ENCODE assay signal across 8 mouse cellular contexts in genomic region chr19:46396109-46396508, GRCm38 (mm10). TPM values are rescaled to one million over a fixed set of nuclear protein-coding genes. Genes with fewer than 3 reads are reported as not detected.
DNase-seq lines count a peak whose midpoint lies in the region; ATAC-seq and TF ChIP-seq lines count a peak whose summit lies in the region.

No protein-coding gene starts in this region.

- no peak for DNase-seq in heart, adult 11 months
- DNase-seq in hindbrain, postnatal 0 days (ENCODE audit: low spot score) = no peak
- DNase-seq in retina, postnatal 1 day = no peak
- no peak for DNase-seq in spleen, adult 12 weeks (ENCODE audit: low spot score)
- no peak for DNase-seq in ovary, postnatal 36 days (ENCODE audit: low spot score)

- peak overlapping the region; percentile 75 for H3K4me3 ChIP-seq in heart, embryonic 15.5 days
- peak overlapping the region; percentile 87 for H3K4me3 ChIP-seq in bone marrow macrophage, adult 2 months (ENCODE audit: insufficient read depth, low read length)
- H3K4me3 ChIP-seq in hindbrain, postnatal 0 days (ENCODE audit: low read length) = peak overlapping the region; percentile 74
- H3K4me3 ChIP-seq in midbrain, embryonic 16.5 days (ENCODE audit: low read depth, low read length) = peak overlapping the region; percentile 87

- 0 out of 2 replicates have a peak overlapping the region, but pooled peaks have one; percentile 75 for H3K9ac ChIP-seq in heart, embryonic 15.5 days
- H3K9ac ChIP-seq in hindbrain, postnatal 0 days (replicated peaks; ENCODE audit: low read length) = no peak overlapping the region
- no peak overlapping the region for H3K9ac ChIP-seq in midbrain, embryonic 16.5 days (ENCODE audit: low read depth, low read length)

- H3K9me3 ChIP-seq in heart, embryonic 15.5 days (replicated peaks) = no peaks in the 10 kb centered on the region
- H3K9me3 ChIP-seq in hindbrain, postnatal 0 days (ENCODE audit: low read length) = no peaks in the 10 kb centered on the region
- no peaks in the 10 kb centered on the region for H3K9me3 ChIP-seq in midbrain, embryonic 16.5 days (replicated peaks; ENCODE audit: control insufficient read depth, low read length, poor library complexity, severe bottlenecking)

- TF ChIP-seq POLR2A in bone marrow macrophage, adult 2 months (IDR thresholded peaks at IDR 0.05; ENCODE audit: borderline replicate concordance, low read depth, low read length) = no peak

- no peaks in the 10 kb centered on the region for H3K27me3 ChIP-seq in heart, embryonic 15.5 days
- no peaks in the 10 kb centered on the region for H3K27me3 ChIP-seq in hindbrain, postnatal 0 days (ENCODE audit: insufficient read depth, low read length)
- H3K27me3 ChIP-seq in midbrain, embryonic 16.5 days (ENCODE audit: control insufficient read depth, insufficient read depth, low read depth, low read length) = no peaks in the 10 kb centered on the region

- 9% methylated on average over 8 of the region's 8 CpGs for WGBS in heart, embryonic 15.5 days
- WGBS in hindbrain, postnatal 0 days = 14% methylated on average over 8 of the region's 8 CpGs
- WGBS in midbrain, embryonic 16.5 days = 12% methylated on average over 8 of the region's 8 CpGs

- TF ChIP-seq CTCF in bone marrow macrophage, adult 2 months (IDR thresholded peaks at IDR 0.05; ENCODE audit: low read depth, low read length) = no peak
- TF ChIP-seq CTCF in hindbrain, postnatal 0 days (IDR thresholded peaks at IDR 0.05; ENCODE audit: low read depth) = no peak

- H3K4me2 ChIP-seq in heart, embryonic 15.5 days = peak overlapping the region; percentile 64
- H3K4me2 ChIP-seq in hindbrain, postnatal 0 days (ENCODE audit: low read depth, low read length) = peak overlapping the region; percentile 96
- peak overlapping the region; percentile 64 for H3K4me2 ChIP-seq in midbrain, embryonic 16.5 days (ENCODE audit: low read length)

- peaks cover 51% of the 10 kb centered on the region for H3K4me1 ChIP-seq in heart, embryonic 15.5 days (replicated peaks)
- H3K4me1 ChIP-seq in bone marrow macrophage, adult 2 months (ENCODE audit: control insufficient read depth, insufficient read depth, low read length) = peaks cover 21% of the 10 kb centered on the region
- peaks cover 35% of the 10 kb centered on the region for H3K4me1 ChIP-seq in hindbrain, postnatal 0 days (ENCODE audit: insufficient read depth, low read length)
- peaks cover 47% of the 10 kb centered on the region for H3K4me1 ChIP-seq in midbrain, embryonic 16.5 days (ENCODE audit: control insufficient read depth, insufficient read depth, low read length)

- H3K27ac ChIP-seq in heart, embryonic 15.5 days = peak overlapping the region; percentile 72; the same call in 1 of the 2 replicates
- H3K27ac ChIP-seq in bone marrow macrophage, adult 2 months (ENCODE audit: insufficient read depth, low read depth, low read length) = peak overlapping the region; percentile 25
- peak overlapping the region; percentile 92; the same call in 1 of the 2 replicates for H3K27ac ChIP-seq in hindbrain, postnatal 0 days
- peak overlapping the region; percentile 92; the same call in 1 of the 2 replicates for H3K27ac ChIP-seq in midbrain, embryonic 16.5 days (ENCODE audit: low read length)

- ATAC-seq in heart, embryonic 15.5 days (replicated peaks; ENCODE audit: insufficient number of reproducible peaks, insufficient read depth, low FRiP score, low read depth) = no peak
- no peak for ATAC-seq in hindbrain, postnatal 0 days
- no peak for ATAC-seq in midbrain, embryonic 16.5 days

- peaks cover 3% of the 10 kb centered on the region for H3K36me3 ChIP-seq in heart, embryonic 15.5 days
- H3K36me3 ChIP-seq in hindbrain, postnatal 0 days (ENCODE audit: insufficient read depth, low read length) = no peaks in the 10 kb centered on the region
- H3K36me3 ChIP-seq in midbrain, embryonic 16.5 days (ENCODE audit: control insufficient read depth, insufficient read depth, low read length) = no peaks in the 10 kb centered on the region

RNA-seq across cellular contexts. Expression of gene Actr1a, which starts 0.6 kb away (rescaled TPM):
- 103 and 122 TPM in 2 replicates for polyA plus RNA-seq in heart, embryonic 15.5 days (2015; fragmentation: Nextera tagmentation; extraction: Ambion mirVana)
- polyA plus RNA-seq in bone marrow macrophage, adult 2 months (2012; ENCODE audit: insufficient read depth, insufficient read length, missing spikeins) = 79.0 and 92.5 TPM in 2 replicates
- 321 and 337 TPM in 2 replicates for total RNA-seq in hindbrain, postnatal 0 days (2014; rRNA removed)
- 278 and 295 TPM in 2 replicates for polyA plus RNA-seq in hindbrain, postnatal 0 days (2015; fragmentation: Nextera tagmentation; extraction: Ambion mirVana)
- polyA plus RNA-seq in midbrain, embryonic 16.5 days (2015; fragmentation: Nextera tagmentation; extraction: Ambion mirVana) = 378 and 383 TPM in 2 replicates

RNA-seq across cellular contexts. Expression of gene Sufu, which starts 0.6 kb away (rescaled TPM):
- 15.2 and 20.6 TPM in 2 replicates for polyA plus RNA-seq in heart, embryonic 15.5 days (2015; fragmentation: Nextera tagmentation; extraction: Ambion mirVana)
- polyA plus RNA-seq in bone marrow macrophage, adult 2 months (2012; ENCODE audit: insufficient read depth, insufficient read length, missing spikeins) = 14.7 and 15.1 TPM in 2 replicates
- total RNA-seq in hindbrain, postnatal 0 days (2014; rRNA removed) = 21.4 and 21.9 TPM in 2 replicates
- polyA plus RNA-seq in hindbrain, postnatal 0 days (2015; fragmentation: Nextera tagmentation; extraction: Ambion mirVana) = 17.2 and 19.1 TPM in 2 replicates
- 19.0 and 22.5 TPM in 2 replicates for polyA plus RNA-seq in midbrain, embryonic 16.5 days (2015; fragmentation: Nextera tagmentation; extraction: Ambion mirVana)

RNA-seq across cellular contexts. Expression of gene 2310034G01Rik, which starts 46.0 kb away (rescaled TPM):
- 0.67 and 1.1 TPM in 2 replicates for polyA plus RNA-seq in heart, embryonic 15.5 days (2015; fragmentation: Nextera tagmentation; extraction: Ambion mirVana)
- polyA plus RNA-seq in bone marrow macrophage, adult 2 months (2012; ENCODE audit: insufficient read depth, insufficient read length, missing spikeins) = 0.67 TPM in 1 of 2 replicates, not detected in the other
- 0.89 and 3.3 TPM in 2 replicates for total RNA-seq in hindbrain, postnatal 0 days (2014; rRNA removed)
- 1.7 and 2.5 TPM in 2 replicates for polyA plus RNA-seq in hindbrain, postnatal 0 days (2015; fragmentation: Nextera tagmentation; extraction: Ambion mirVana)
- polyA plus RNA-seq in midbrain, embryonic 16.5 days (2015; fragmentation: Nextera tagmentation; extraction: Ambion mirVana) = 1.4 and 2.7 TPM in 2 replicates

RNA-seq across cellular contexts. Expression of gene Mfsd13a, which starts 55.2 kb away (rescaled TPM):
- polyA plus RNA-seq in heart, embryonic 15.5 days (2015; fragmentation: Nextera tagmentation; extraction: Ambion mirVana) = 4.1 and 7.5 TPM in 2 replicates
- 23.2 and 25.5 TPM in 2 replicates for polyA plus RNA-seq in bone marrow macrophage, adult 2 months (2012; ENCODE audit: insufficient read depth, insufficient read length, missing spikeins)
- total RNA-seq in hindbrain, postnatal 0 days (2014; rRNA removed) = 7.5 and 12.3 TPM in 2 replicates
- 9.9 and 10.5 TPM in 2 replicates for polyA plus RNA-seq in hindbrain, postnatal 0 days (2015; fragmentation: Nextera tagmentation; extraction: Ambion mirVana)
- polyA plus RNA-seq in midbrain, embryonic 16.5 days (2015; fragmentation: Nextera tagmentation; extraction: Ambion mirVana) = 10.7 and 11.8 TPM in 2 replicates

RNA-seq across cellular contexts. Expression of gene Cuedc2, which starts 57.6 kb away (rescaled TPM):
- 118 and 139 TPM in 2 replicates for polyA plus RNA-seq in heart, embryonic 15.5 days (2015; fragmentation: Nextera tagmentation; extraction: Ambion mirVana)
- 136 and 163 TPM in 2 replicates for polyA plus RNA-seq in bone marrow macrophage, adult 2 months (2012; ENCODE audit: insufficient read depth, insufficient read length, missing spikeins)
- 125 and 134 TPM in 2 replicates for total RNA-seq in hindbrain, postnatal 0 days (2014; rRNA removed)
- 312 and 326 TPM in 2 replicates for polyA plus RNA-seq in hindbrain, postnatal 0 days (2015; fragmentation: Nextera tagmentation; extraction: Ambion mirVana)
- 313 and 332 TPM in 2 replicates for polyA plus RNA-seq in midbrain, embryonic 16.5 days (2015; fragmentation: Nextera tagmentation; extraction: Ambion mirVana)

Comparison
In these comparisons a context has a peak if more than half of its experiments do, and no peak if none do; other contexts are left out.
1. H3K27ac ChIP-seq: peak in every context shown above with its lines; median percentile 92 in hindbrain, postnatal 0 days; 92 in midbrain, embryonic 16.5 days; 72 in heart, embryonic 15.5 days; 25 in bone marrow macrophage, adult 2 months.